Mouse (Mus musculus) natural killer cell, adult 2 months (primary cell): Measurements from ENCODE around the gene Mrpl45.

Source experiments
- DNase-seq, 2 experiments: peaks; one replicate each; pipeline ENCODE4 v3.0.0; 2022; ENCODE audit warnings: low spot score in 2 of 2

The Mrpl45 gene

DNA sequence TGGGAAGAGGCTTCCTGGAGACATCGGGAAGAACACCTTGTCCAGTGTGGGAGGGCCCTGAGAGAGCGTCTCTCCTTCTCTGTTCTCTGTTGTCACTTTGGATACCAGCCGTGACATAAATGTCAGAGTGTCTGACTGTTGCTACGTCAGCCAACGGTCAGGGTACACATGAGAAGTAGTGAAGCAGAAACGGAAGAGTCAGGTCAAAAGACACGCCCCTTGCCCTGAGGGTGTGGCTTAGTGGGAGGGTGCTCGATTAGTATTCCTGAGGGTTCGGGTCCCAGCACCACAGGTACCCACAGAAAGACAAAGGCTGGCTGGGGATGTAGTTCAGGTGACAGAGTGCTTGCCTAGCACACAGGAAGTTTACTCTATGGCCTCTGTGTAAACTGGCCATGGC is 17.5 kb downstream of the Mrpl45 start:
- no peak for DNase-seq

DNA sequence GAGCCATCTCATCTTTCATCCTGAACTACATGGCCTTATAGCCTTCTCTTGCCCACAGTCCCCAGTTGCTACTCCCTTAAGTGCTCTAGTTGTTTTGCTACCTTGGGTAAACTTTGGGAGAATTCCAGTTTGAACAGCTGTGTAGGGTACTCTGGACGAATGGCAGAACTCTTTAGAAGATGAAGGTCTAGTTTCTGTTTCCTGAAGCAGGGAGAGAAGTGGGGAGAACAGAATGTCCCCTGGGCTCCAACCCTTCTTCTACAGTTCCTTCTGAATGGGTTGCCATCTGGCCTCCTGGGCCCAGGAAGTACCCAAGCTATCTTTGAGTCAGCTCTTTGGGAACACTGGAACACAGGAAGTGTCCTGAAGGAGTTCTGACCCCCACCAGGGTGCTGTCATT is 18.4 kb downstream of the Mrpl45 start:
- DNase-seq, result no peak

DNA sequence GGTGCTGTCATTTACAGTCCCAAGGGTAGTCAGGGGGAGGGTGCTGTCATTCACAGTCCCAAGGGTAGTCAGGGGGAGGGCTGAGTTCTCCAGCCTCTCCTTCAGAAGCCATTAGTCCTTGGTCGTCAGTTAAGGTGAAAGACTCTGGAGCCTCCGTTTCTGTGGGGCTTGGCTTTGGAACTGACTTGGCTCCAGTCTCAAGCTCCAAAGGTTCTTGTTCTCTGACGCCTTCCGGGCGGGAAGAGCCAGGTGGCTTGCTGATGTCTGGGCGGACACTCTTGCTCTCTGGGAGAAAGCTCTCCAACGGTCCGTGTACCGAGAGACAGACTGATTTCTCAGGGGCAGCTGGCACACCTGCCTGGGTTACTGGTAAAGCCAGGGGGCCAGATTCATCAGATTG is 18.9 kb downstream of the Mrpl45 start:
- no peak for DNase-seq

DNA sequence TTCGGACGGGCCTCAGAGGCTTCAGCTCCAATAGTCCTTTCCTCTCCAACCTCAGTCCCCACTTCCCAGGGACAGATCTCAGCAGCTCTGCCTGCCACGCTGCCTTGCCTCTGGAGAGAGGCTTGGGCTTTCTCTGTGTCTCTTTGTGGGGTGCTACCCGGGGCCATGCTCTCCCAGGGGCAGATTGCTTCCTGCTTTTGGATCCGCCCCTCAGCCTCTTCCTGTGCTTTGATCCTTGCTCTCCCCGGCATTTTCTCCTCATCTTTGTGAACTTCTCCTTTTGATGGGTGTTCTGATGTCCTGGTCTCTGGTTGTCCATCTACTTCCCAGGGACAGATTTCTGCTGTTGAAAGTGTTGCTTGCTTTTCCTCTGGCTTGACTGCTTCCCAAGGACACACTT is 20.7 kb downstream of the Mrpl45 start:
- no peak for DNase-seq

DNA sequence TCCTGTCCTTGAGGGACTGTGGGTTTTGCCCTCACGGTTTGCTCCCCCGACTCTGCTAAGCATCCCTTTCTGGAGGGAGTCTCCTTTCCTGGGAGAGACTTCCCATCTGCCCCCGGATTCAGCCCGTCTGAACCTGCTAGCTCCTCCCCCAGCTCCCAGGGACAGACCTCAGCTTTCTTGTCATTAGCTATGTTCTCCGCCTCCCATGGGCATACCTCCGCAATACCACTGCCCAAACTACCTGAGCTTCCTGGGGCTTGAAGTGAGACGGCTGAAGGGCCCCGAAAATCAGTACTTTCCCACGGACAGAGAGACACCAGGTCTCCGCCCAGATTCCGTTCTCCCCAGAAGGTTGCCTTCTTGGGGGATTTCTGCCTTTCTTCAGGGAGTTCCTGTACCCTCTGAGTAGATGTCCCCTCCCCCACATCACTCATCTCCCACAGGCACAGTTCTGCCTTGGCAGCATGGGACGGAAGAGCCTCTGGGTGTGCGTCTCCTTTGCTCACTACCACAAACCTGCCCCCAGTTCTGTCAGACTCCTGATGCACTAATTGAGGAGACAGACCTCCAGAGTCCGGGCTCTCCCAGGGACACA is 21.3 kb downstream of the Mrpl45 start:
- DNase-seq, result no peak

DNA sequence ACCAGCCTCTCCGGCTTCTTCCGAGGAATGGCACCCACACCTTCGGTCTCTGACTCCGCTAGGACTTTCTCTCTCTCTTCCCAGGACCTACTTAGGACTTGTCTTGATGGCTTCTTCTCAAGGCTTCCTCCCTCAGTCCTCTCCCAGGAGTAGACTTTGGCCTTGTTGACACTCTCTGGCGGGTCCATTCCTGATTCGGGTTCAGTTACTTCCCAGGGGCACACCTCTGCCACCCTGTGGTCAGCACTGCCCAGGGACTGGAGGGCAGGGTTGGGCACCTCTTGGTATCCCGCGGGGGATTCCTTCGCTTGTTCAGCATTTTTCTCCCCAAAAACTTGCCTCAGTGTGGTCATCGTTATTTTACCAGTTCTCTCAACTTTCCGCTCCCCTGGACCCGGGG is 21.8 kb downstream of the Mrpl45 start:
- DNase-seq, result no peak

DNA sequence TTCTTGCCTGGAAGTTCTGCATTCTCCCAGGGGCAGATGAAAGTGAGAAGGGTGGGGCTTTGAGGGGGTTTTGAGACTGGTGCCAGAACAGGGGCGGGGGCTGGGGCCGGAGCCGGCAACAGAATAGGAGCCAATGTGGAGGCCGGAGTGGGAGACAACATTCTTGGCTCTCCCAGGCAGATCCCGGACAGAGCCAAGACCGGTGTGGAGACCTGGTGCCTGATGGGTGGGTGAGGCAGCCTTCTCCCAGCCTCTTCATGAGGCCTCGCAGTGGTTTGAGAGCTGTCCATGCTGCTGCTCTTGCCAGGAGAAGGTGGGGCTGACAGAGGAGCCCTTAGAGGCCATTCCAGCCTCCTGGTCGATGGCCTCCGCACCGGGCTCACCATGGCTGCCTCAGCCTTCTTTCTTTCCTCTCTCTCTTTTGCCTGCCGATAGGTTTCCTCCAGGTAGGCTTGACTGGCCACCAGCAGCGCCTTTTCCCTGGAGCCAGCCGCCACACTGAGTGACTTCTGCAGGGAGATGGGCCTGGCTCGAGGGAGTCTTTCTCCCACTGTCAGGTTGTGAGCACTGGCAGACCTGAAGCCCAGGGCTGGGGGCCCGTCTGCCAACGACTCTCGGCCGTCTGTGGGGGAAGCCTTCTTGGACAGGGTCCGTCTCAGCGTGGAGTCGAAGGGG is 22.9 kb downstream of the Mrpl45 start:
- no peak for DNase-seq

DNA sequence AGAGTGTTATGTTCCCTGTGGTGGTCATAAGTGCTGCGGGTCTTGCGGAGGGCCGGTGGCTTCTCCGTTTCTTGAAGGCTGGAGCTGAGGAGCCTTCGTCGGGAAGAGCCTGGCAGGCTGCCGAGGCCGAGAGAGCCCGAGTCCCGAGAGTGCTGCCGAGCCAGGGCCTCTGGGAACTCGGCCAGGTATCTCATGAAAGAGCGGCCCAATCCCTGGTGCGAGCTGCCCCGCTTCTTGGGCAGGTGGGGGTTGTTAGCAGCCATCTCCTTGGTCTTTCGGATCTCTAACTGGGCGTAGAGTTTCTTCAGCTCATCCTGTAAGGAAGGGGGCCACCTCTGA is 23.4 kb downstream of the Mrpl45 start:
- DNase-seq, result no peak

DNA sequence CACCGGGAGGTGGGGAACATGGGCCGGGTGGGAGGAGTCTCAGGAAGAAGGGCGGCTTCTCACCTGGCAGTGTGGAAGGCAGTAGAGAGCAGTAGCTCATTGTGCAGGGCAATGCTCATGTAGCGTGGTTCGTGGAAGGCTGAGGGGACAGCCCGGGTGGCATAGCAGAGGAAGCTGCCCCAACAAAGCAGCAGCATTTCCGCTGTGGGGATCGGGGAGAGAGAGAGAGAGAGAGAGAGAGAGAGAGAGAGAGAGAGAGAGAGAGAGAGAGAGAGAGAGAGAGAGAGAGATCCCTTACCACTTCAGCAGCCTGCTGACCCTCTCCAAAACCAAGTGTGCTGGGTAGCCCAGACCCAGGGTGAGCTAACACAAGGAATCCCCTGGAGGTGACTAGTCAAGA is 27.7 kb downstream of the Mrpl45 start:
- DNase-seq, result no peak

DNA sequence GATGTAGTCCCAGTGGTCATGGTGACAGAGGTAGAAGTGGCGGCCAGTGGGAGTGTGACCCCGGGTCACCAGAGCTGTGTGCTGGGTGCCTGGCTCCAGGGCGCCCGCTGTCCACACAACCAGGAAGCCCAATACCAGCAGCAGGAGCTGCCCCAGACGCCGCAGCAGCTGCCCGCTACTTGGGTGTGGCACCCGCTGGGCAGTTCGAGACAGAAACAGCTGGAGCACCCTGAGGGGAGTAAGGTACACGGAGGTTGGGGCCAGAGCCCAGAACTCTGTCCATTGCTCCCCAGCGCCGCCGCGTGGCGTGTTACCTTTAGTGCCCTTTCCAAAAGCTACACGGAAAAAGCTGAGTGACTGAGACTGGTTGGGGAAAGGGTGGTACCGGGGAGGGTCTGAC is 28.1 kb downstream of the Mrpl45 start:
- DNase-seq, result peak; percentile 31 to 39

DNA sequence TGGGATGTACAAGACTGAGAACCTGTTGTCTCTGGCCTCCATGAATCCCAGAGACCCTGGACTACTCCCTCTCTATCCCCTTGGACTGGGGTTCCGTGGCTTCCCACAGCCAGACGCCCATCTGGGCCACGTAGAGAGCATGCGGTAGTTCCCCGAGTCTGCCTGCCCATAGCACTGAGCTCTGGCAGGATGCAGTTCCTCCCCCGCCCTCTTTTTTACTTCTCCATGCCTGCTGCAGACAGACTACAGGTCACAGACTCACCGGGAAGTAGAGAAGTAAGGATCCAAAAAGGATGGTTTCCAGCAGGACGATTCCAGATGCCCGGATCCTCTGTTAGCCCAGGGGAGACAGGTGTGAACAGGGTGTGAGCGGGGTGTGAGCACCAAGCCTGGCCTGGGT is 29.9 kb downstream of the Mrpl45 start:
- DNase-seq, result no peak

DNA sequence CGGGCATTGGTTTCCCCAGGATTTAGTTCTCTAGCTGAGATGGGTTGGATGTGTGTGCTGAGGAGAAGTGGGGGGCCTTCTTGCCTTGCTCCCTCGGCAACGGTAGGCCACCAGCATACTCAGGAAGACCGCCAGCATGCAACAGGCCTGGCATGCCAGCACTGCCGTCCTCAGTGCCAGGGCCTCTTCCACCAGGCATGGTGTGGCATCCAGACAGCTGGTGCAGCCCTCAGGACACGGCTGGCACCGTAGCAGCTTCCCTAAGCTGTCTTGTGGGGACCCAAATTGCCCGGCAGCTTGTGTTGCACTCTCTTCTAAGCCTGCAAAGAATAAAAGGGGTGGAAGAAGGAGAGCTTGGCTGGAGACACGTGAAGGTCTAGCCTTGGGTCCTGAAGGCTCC is 30.9 kb downstream of the Mrpl45 start:
- no peak for DNase-seq

DNA sequence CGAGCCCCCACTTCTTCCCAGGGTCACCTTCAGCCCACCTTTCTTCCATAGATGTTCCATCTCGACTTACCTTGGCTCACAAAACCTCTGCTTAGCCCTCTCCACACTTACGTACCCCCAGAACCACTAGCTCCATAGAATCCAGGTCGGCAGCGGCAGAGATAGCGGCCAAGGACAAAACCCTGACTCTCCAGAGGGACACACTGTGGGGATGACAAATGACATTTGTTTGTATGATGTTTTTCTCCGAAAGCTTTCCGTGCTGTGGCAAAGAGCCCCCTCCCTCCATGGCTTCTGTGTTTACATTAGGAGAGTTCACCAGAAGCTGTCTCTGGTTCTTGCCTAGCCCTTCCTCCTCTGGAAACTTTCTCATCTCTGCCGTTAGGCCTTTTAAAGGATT is 31.8 kb downstream of the Mrpl45 start:
- no peak for DNase-seq

DNA sequence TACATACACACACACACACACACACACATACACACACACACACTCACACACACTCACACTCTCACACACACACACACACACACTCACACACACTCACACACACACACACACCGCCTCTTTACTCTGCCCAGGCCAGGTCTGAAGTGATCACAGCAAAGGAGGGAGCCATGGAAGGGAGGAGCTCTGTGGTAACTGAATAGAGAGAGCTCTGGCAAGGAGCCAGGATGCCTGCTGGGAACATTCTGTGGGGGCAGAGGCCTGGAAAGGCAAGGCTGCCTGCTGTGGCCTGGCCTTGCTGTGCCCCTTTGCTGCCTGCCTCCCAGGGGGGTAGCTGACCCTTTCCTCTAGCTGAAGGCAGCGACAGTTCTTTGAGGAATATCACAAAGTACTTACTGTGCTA is 34.5 kb downstream of the Mrpl45 start:
- DNase-seq, result no peak

DNA sequence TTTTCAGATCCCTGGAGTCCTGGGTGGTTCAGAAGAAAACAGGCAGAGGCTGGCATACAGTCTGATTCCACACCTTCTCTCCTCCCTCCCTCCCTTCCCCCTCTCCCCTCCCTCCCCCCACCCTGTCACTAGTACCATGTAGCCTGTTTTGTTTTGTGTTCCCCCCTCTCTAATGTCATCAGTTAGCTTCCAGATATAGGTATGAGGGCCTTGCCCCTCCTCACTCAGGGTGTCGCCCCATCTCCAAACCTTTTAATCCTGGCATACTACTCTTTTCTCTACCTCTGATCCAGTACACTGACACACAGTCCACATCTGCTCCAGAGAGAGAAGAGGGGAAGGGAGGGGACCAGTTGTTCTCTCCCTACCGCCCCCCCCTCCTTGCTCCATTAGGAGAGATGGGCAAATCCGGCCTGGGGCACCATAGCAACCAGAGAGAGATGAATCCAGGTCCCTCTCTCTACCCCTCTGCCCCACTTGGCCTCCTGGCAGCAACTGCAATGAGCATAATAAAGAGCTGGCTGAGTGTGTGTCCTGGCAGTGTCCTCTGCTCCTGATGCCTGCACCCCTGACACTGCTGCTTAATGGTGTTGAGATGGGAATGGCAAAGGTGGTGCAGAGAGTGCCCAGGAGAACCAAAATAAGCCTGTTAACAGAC is 36.6 kb downstream of the Mrpl45 start, which contains the start of gene Gpr179:
Gene Gpr179 (minus strand): TSS at position 51 of the 658 bp plus-strand sequence.
- no peak for DNase-seq

DNA sequence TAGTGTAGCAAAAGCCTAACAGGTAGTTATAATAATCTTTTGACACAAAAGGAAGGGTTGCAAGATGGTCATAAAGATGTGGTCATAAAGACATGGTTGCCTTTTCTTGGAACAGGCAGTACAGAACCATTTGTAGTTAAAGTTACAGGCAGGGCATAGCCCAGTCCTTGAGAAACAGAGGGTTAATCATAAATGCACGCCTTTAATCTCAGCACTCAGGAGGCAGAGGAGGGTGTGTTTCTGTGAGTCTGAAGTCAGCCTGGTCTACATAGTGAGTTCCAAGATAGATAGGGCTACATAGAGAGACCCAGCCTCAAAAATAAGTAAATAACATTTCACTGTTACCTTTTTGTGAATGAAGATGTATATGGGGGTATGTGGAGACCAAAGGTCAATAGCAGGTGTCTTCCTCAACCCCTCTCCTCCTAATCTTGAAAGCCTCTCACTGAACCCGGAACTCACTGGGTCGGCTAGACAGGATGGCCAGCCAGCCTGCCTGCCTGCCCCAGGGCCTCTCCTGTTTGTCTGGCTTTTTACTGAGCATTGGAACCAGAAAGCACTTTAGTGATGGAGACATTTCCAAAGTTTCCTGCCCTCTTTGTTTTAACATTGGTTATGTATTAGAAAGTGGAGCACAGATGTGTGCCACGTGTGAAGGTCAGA is 37.5 kb downstream of the Mrpl45 start:
- DNase-seq, result no peak

DNA sequence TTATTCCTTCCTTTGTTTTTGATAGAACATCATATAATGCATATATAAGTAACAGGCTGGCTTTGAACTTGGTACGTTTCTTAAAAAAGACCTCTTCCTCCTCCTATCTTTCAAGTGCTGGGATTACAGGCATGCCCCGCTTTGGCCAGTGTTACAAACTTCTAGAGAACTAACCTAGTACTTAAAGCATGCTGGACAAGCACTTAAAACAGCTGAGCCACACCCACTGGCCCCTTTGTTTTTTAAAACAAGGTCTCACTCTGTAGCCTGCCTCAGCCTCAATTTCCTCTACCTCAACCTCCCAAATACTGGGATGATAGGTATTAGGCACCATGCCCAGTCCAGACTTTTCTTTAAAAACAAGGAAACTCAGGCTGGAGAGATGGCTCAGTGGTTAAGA is 39.1 kb downstream of the Mrpl45 start:
- no peak for DNase-seq

DNA sequence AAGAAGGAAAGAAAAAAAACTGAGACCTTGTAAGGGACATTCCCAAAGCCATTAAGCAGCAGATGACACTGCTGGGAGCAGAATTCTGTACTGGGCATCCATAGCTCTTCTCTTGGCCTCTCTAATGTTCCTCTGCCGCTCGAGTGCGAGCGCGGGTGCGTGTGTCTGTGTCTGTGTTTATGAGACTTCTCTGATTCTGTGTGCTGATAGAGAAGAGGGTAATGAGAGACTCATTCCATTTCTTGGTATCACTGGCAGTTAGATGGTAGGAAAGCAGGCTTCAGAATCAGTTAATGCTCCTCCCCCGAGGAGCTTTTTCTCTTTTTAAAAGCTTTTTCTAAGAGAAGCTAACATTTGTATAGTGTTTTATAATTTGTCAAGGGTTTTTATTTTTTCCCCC is 39.7 kb downstream of the Mrpl45 start:
- no peak for DNase-seq

DNA sequence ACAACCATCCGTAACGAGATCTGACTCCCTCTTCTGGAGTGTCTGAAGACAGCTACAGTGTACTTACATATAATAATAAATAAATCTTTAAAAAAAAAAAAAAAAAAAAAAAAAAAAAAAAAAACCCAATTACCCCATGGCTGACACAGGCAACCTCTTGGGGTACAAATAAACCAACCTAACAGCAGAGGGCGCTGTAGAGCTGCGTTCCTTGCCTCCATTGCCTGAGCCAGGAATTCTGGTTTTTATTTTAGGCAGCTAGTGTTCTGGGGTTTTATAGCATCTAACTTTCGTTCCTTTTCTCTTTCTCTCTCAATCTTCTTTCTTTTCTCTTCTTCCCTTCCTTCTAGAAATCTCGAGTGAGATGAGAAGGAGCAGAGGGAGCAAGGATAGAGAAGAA is 42.1 kb downstream of the Mrpl45 start:
- DNase-seq, result peak; percentile 68 to 76

DNA sequence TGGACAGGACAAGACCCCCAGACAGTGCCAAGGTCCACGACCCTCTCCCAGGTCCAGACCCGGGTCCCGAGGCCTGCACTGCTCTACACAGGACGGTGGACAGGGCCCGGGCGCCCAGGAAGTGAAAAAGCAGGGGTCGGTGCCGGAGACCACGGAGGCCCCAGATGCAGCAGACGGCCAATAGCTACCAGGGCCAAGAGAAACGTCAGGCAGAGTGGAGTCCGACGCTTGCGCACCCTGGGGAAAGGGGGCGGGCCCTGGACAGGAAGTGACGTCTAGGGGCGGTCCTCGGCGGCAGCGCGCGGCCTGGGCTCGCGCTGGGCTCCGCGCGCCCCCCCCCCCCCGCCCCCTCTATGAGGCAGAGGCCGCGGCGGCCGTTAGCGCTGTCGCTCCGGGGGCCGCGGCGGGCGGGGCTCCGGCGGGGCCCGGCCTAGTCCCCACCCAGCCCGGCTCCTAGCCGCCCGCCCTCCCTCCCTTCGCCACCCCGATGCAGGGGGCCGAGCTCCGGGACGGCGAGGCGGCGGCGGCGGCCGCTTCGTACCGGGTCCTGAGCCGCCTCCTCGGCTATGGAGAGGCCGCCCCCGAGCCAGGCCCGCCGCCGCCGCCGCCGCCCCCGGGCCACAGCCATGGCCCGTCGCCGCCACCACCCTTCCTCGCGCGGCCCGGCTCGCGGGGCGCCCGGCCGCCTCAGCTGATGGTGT is 46.6 kb downstream of the Mrpl45 start, which contains the start of gene Socs7:
Gene Socs7 (plus strand): TSS at position 604 of the 701 bp plus-strand sequence.
- DNase-seq, result peak; percentile 90 to 92

DNA sequence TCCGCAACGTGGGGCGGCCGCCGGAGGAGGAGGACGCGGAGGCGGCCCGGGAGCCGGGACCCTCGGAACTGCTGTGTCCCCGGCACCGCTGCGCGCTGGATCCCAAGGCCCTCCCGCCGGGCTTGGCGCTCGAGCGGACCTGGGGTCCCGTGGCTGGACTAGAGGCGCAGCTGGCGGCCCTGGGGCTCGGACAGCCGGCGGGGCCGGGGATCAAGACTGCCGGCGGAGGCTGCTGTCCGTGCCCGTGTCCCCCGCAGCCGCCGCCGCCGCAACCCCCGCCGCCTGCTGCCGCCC is 47.1 kb downstream of the Mrpl45 start:
- DNase-seq, result peak in 1 of 2 experiments; percentile 21

DNA sequence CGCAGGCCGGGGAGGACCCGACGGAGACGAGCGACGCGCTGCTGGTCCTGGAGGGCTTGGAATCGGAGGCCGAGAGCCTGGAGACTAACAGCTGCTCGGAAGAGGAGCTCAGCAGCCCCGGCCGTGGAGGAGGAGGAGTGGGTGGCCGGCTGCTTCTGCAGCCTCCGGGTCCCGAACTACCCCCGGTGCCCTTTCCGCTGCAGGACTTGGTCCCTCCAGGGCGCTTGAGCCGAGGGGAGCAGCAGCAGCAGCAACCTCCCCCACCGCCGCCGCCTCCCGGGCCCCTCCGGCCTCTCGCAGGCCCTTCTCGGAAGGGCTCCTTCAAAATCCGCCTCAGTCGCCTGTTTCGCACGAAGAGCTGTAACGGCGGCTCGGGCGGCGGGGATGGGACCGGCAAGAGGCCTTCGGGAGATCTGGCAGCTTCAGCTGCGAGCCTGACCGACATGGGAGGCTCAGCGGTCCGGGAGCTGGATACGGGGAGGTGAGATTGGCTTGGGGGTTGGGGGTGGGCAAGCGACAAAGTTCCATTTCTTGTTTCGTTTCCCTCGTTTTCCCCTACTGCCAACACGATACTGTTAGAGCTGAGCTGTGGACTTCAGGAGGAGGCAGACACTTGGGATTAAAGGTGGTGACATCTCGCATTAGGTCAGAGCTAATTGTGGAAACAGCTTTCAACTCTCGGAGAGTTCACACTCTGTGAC is 47.6 kb downstream of the Mrpl45 start:
- peak in 1 of 2 experiments; percentile 28 for DNase-seq
